8 mouse cellular contexts compared by ENCODE assay signal in the genomic region with DNA sequence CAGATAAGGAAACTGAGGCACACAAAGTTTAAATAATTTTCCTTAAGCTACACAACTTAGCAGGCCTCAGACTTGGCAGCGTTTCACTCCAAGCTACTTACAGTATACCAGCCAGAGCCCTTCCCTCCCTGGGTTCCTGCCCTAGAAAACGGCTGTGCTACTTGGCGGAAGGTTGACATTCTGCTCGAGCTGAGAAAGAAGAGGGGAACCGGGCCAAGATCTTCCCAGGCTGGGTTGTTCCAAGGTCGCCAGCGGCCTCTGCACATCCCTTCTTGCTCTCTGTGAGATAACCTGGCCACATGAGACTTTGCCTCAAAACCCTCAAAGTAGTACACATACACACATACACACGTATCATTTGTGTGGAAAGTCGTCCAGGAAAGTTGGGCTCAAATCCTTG. TPM values are rescaled to one million over a fixed set of nuclear protein-coding genes. Genes with fewer than 3 reads are reported as not detected.
DNase-seq lines count a peak whose midpoint lies in the region; ATAC-seq and TF ChIP-seq lines count a peak whose summit lies in the region.

No protein-coding gene starts in this region.

- no peak for DNase-seq in layer of hippocampus, adult 2 months (ENCODE audit: low spot score in 2 of 2)
- DNase-seq in layer of hippocampus, postnatal 25 days (ENCODE audit: extremely low spot score in 1 of 2, low spot score in 1 of 2): no peak
- DNase-seq in brain, embryonic 14.5 days (ENCODE audit: low read depth): peak; percentile 88
- peak; percentile 80 to 82 for DNase-seq in gastrocnemius, adult 8-10 months (ENCODE audit: low spot score in 2 of 2)
- DNase-seq in natural killer cell, adult 2 months (ENCODE audit: low spot score in 2 of 2): no peak

- H3K27me3 ChIP-seq in hindbrain, embryonic 15.5 days: no peaks in the 10 kb centered on the region
- no peaks in the 10 kb centered on the region for H3K27me3 ChIP-seq in limb, embryonic 15.5 days
- no peaks in the 10 kb centered on the region; the same call in 1 of the 2 replicates for H3K27me3 ChIP-seq in neural tube, embryonic 14.5 days (ENCODE audit: control insufficient read depth, insufficient read depth, low read length)

- no peaks in the 10 kb centered on the region for H3K9me3 ChIP-seq in hindbrain, embryonic 15.5 days
- H3K9me3 ChIP-seq in limb, embryonic 15.5 days: no peaks in the 10 kb centered on the region
- no peaks in the 10 kb centered on the region for H3K9me3 ChIP-seq in neural tube, embryonic 14.5 days (ENCODE audit: control insufficient read depth, low read length)

- H3K36me3 ChIP-seq in hindbrain, embryonic 15.5 days: no peaks in the 10 kb centered on the region
- H3K36me3 ChIP-seq in limb, embryonic 15.5 days: no peaks in the 10 kb centered on the region
- no peaks in the 10 kb centered on the region for H3K36me3 ChIP-seq in neural tube, embryonic 14.5 days (ENCODE audit: control insufficient read depth, insufficient read depth, low read length)

- H3K9ac ChIP-seq in hindbrain, embryonic 15.5 days: no peak overlapping the region
- no peak overlapping the region for H3K9ac ChIP-seq in limb, embryonic 15.5 days
- no peak overlapping the region for H3K9ac ChIP-seq in neural tube, embryonic 14.5 days (replicated peaks; ENCODE audit: low read depth, low read length)

- peak overlapping the region; percentile 82 for H3K4me2 ChIP-seq in hindbrain, embryonic 15.5 days
- peak overlapping the region; percentile 62 for H3K4me2 ChIP-seq in limb, embryonic 15.5 days
- H3K4me2 ChIP-seq in neural tube, embryonic 14.5 days (ENCODE audit: low read depth, low read length): peak overlapping the region; percentile 92; the same call in 1 of the 2 replicates

- peak overlapping the region; percentile 70 for H3K4me3 ChIP-seq in layer of hippocampus, adult 2 months
- H3K4me3 ChIP-seq in hindbrain, embryonic 15.5 days: peak overlapping the region; percentile 89
- H3K4me3 ChIP-seq in limb, embryonic 15.5 days: peak overlapping the region; percentile 89
- peak overlapping the region; percentile 82 for H3K4me3 ChIP-seq in neural tube, embryonic 14.5 days (ENCODE audit: low read depth, low read length)

- 43% methylated on average over 9 of the region's 9 CpGs for WGBS in hindbrain, embryonic 15.5 days
- WGBS in limb, embryonic 15.5 days: 33% methylated on average over 9 of the region's 9 CpGs
- 51% methylated on average over 9 of the region's 9 CpGs for WGBS in neural tube, embryonic 14.5 days

- no peak for TF ChIP-seq POLR2A in brain, embryonic 14.5 days (IDR thresholded peaks at IDR 0.05; ENCODE audit: borderline replicate concordance, extremely low read depth, insufficient read depth, insufficient read length, poor library complexity, severe bottlenecking)

- TF ChIP-seq CTCF in layer of hippocampus, adult 2 months (conservative IDR thresholded peaks at IDR 0.05): no peak
- TF ChIP-seq CTCF in brain, embryonic 14.5 days (IDR thresholded peaks at IDR 0.05; ENCODE audit: borderline replicate concordance, extremely low read depth, insufficient read depth, insufficient read length): no peak

- peaks cover 41% of the 10 kb centered on the region for H3K4me1 ChIP-seq in hindbrain, embryonic 15.5 days (replicated peaks)
- peaks cover 45% of the 10 kb centered on the region for H3K4me1 ChIP-seq in limb, embryonic 15.5 days
- H3K4me1 ChIP-seq in neural tube, embryonic 14.5 days (ENCODE audit: control insufficient read depth, insufficient read depth, low read length): peaks cover 18% of the 10 kb centered on the region

- ATAC-seq in hindbrain, embryonic 15.5 days (ENCODE audit: low FRiP score, low read depth): no peak
- no peak for ATAC-seq in limb, embryonic 15.5 days (ENCODE audit: insufficient number of reproducible peaks, low FRiP score, low TSS enrichment, low read depth)
- no peak for ATAC-seq in neural tube, embryonic 14.5 days (ENCODE audit: low read depth)

- peak overlapping the region; percentile 95 for H3K27ac ChIP-seq in layer of hippocampus, adult 2 months
- H3K27ac ChIP-seq in hindbrain, embryonic 15.5 days (replicated peaks): no peak overlapping the region
- peak overlapping the region; percentile 92 for H3K27ac ChIP-seq in limb, embryonic 15.5 days
- H3K27ac ChIP-seq in neural tube, embryonic 14.5 days (ENCODE audit: low read depth, low read length): no peak overlapping the region

RNA-seq across cellular contexts. Expression of a gene that starts 1.7 kb away (rescaled TPM):
- 10 to 100 TPM; 39.4 to 40.6 TPM for total RNA-seq in layer of hippocampus, adult 2 months (2021)
- total RNA-seq in layer of hippocampus, postnatal 25 days (2021): 10 to 100 TPM; 39.6 to 42.3 TPM
- 13.3 and 22.8 TPM in 2 replicates for polyA plus RNA-seq in brain, embryonic 14.5 days (2012; rRNA removed)
- 10 to 100 TPM; 50.3 to 60.1 (median 56.7) TPM for total RNA-seq in gastrocnemius, adult 8-10 months (2022)
- 5.9 and 6.4 TPM in 2 replicates for polyA plus RNA-seq in hindbrain, embryonic 15.5 days (2015; fragmentation: Nextera tagmentation; extraction: Ambion mirVana)
- 12.8 and 13.7 TPM in 2 replicates for polyA plus RNA-seq in limb, embryonic 15.5 days (2015; fragmentation: Nextera tagmentation; extraction: Ambion mirVana)
- 5.3 TPM in 2 replicates for polyA plus RNA-seq in neural tube, embryonic 14.5 days (2014; fragmentation: Nextera tagmentation; extraction: Ambion mirVana)

RNA-seq across cellular contexts. Expression of a gene that starts 15.8 kb away (rescaled TPM):
- total RNA-seq in layer of hippocampus, adult 2 months (2021): 1 to 10 TPM; 5.0 to 5.7 TPM
- total RNA-seq in layer of hippocampus, postnatal 25 days (2021): 1 to 10 TPM; 4.2 to 6.1 TPM
- polyA plus RNA-seq in brain, embryonic 14.5 days (2012; rRNA removed): 7.1 and 8.0 TPM in 2 replicates
- total RNA-seq in gastrocnemius, adult 8-10 months (2022): 1 to 10 TPM; 1.7 to 2.7 (median 2.4) TPM
- polyA plus RNA-seq in hindbrain, embryonic 15.5 days (2015; fragmentation: Nextera tagmentation; extraction: Ambion mirVana): 3.7 and 5.0 TPM in 2 replicates
- 14.8 and 15.8 TPM in 2 replicates for polyA plus RNA-seq in limb, embryonic 15.5 days (2015; fragmentation: Nextera tagmentation; extraction: Ambion mirVana)
- polyA plus RNA-seq in neural tube, embryonic 14.5 days (2014; fragmentation: Nextera tagmentation; extraction: Ambion mirVana): 2.2 and 6.0 TPM in 2 replicates

RNA-seq across cellular contexts. Expression of a gene that starts 32.4 kb away (rescaled TPM):
- total RNA-seq in layer of hippocampus, adult 2 months (2021): 100 to 1,000 TPM; 169 to 178 TPM
- total RNA-seq in layer of hippocampus, postnatal 25 days (2021): 100 to 1,000 TPM; 141 to 168 TPM
- polyA plus RNA-seq in brain, embryonic 14.5 days (2012; rRNA removed): 59.9 and 78.3 TPM in 2 replicates
- 100 to 1,000 TPM; 139 to 171 (median 148) TPM for total RNA-seq in gastrocnemius, adult 8-10 months (2022)
- polyA plus RNA-seq in hindbrain, embryonic 15.5 days (2015; fragmentation: Nextera tagmentation; extraction: Ambion mirVana): 26.5 and 27.2 TPM in 2 replicates
- 15.7 and 17.6 TPM in 2 replicates for polyA plus RNA-seq in limb, embryonic 15.5 days (2015; fragmentation: Nextera tagmentation; extraction: Ambion mirVana)
- 22.9 and 23.6 TPM in 2 replicates for polyA plus RNA-seq in neural tube, embryonic 14.5 days (2014; fragmentation: Nextera tagmentation; extraction: Ambion mirVana)

Comparison
In these comparisons a context has a peak if more than half of its experiments do, and no peak if none do; other contexts are left out.
1. DNase-seq: peak in brain, embryonic 14.5 days (single experiment) and gastrocnemius, adult 8-10 months (2 of 2); none in layer of hippocampus, adult 2 months (0 of 2), layer of hippocampus, postnatal 25 days (0 of 2) and natural killer cell, adult 2 months (0 of 2).
2. H3K27ac ChIP-seq: peak in layer of hippocampus, adult 2 months (single experiment) and limb, embryonic 15.5 days (single experiment); none in hindbrain, embryonic 15.5 days (single experiment) and neural tube, embryonic 14.5 days (single experiment).
3. Peak in every context shown above with its lines, with median percentiles within 50 percentile points of each other: H3K4me3 ChIP-seq and H3K4me2 ChIP-seq.